Mouse (Mus musculus) E14TG2a.4 (cell line): ENCODE data around the gene Sept9.

ENCODE experiments used
- CTCF ChIP-seq: conservative IDR thresholded peaks from 2 replicates; pipeline ENCODE4 v1.5.1; 2014; ENCODE audit warnings: low read length
- NANOG ChIP-seq: IDR thresholded peaks from 2 replicates; pipeline ENCODE4 v1.6.1; 2014; ENCODE audit warnings: borderline replicate concordance, low read length, mixed read lengths
- POU5F1 ChIP-seq: IDR thresholded peaks from 2 replicates; pipeline ENCODE4 v1.6.1; 2014; ENCODE audit warnings: low read length, borderline replicate concordance

- TF ChIP-seq CTCF (no peak), POU5F1 (no peak), NANOG (no peak)
These were observed 147.8 kb downstream of the Sept9 start for GRCm38 (mm10) chr11:117347256-117347655.
